Mouse (Mus musculus): ENCODE measurements around the gene Ramp1.
A peak's percentile ranks its signal among the peaks of the same experiment; 100 is the strongest.

Gene Ramp1

GRCm38 (mm10) chr1:91199793-91200192, 20.2 kb downstream of the Ramp1 start:
- no peak for DNase-seq (ENCODE audit: low read depth, low spot score)

- DNase-seq (ENCODE audit: low read depth, low spot score), result no peak
Observed at GRCm38 (mm10) chr1:91201122-91201521, 21.5 kb downstream of the Ramp1 start.

- DNase-seq (ENCODE audit: low read depth, low spot score), result no peak
Observed at GRCm38 (mm10) chr1:91204221-91204765, 24.7 kb downstream of the Ramp1 start.

GRCm38 (mm10) chr1:91205651-91206050, 26.0 kb downstream of the Ramp1 start:
- DNase-seq (ENCODE audit: low read depth, low spot score), result no peak

- DNase-seq (ENCODE audit: low read depth, low spot score), result no peak
Observed at GRCm38 (mm10) chr1:91206336-91206735, 26.7 kb downstream of the Ramp1 start.

- DNase-seq (ENCODE audit: low read depth, low spot score), result no peak
Observed at GRCm38 (mm10) chr1:91206873-91207272, 27.3 kb downstream of the Ramp1 start.

GRCm38 (mm10) chr1:91207334-91208074, 27.9 kb downstream of the Ramp1 start:
- no peak for DNase-seq (ENCODE audit: low read depth, low spot score)

GRCm38 (mm10) chr1:91209343-91209742, 29.7 kb downstream of the Ramp1 start:
- no peak for DNase-seq (ENCODE audit: low read depth, low spot score)

- no peak for DNase-seq (ENCODE audit: low read depth, low spot score)
Observed at GRCm38 (mm10) chr1:91209785-91210184, 30.2 kb downstream of the Ramp1 start.

GRCm38 (mm10) chr1:91211099-91211498, 31.5 kb downstream of the Ramp1 start:
- peak; percentile 44 for DNase-seq (ENCODE audit: low read depth, low spot score)

- no peak for DNase-seq (ENCODE audit: low read depth, low spot score)
Observed at GRCm38 (mm10) chr1:91211591-91212008, 32.0 kb downstream of the Ramp1 start.

GRCm38 (mm10) chr1:91215264-91215663, 35.6 kb downstream of the Ramp1 start:
- no peak for DNase-seq (ENCODE audit: low read depth, low spot score)

GRCm38 (mm10) chr1:91215981-91216380, 36.4 kb downstream of the Ramp1 start:
- DNase-seq (ENCODE audit: low read depth, low spot score), result no peak

GRCm38 (mm10) chr1:91216504-91217267, 37.1 kb downstream of the Ramp1 start:
- no peak for DNase-seq (ENCODE audit: low read depth, low spot score)

- DNase-seq (ENCODE audit: low read depth, low spot score), result no peak
Observed at GRCm38 (mm10) chr1:91219641-91220321, 40.2 kb downstream of the Ramp1 start.

- no peak for DNase-seq (ENCODE audit: low read depth, low spot score)
Observed at GRCm38 (mm10) chr1:91220322-91220672, 40.7 kb downstream of the Ramp1 start.

- DNase-seq (ENCODE audit: low read depth, low spot score), result no peak
Observed at GRCm38 (mm10) chr1:91226562-91226961, 46.9 kb downstream of the Ramp1 start.

GRCm38 (mm10) chr1:91227381-91228054, 47.9 kb downstream of the Ramp1 start:
- DNase-seq (ENCODE audit: low read depth, low spot score), result no peak

GRCm38 (mm10) chr1:91231142-91231541, 51.5 kb downstream of the Ramp1 start:
- DNase-seq (ENCODE audit: low read depth, low spot score), result no peak

GRCm38 (mm10) chr1:91231896-91232295, 52.3 kb downstream of the Ramp1 start:
- DNase-seq (ENCODE audit: low read depth, low spot score), result no peak

- no peak for DNase-seq (ENCODE audit: low read depth, low spot score)
Observed at GRCm38 (mm10) chr1:91235395-91235794, 55.8 kb downstream of the Ramp1 start.

GRCm38 (mm10) chr1:91237676-91238075, 58.1 kb downstream of the Ramp1 start:
- DNase-seq (ENCODE audit: low read depth, low spot score), result no peak

Data from ES-CJ7 (cell line).